9 mouse cellular contexts compared by ENCODE assay signal in the genomic region with DNA sequence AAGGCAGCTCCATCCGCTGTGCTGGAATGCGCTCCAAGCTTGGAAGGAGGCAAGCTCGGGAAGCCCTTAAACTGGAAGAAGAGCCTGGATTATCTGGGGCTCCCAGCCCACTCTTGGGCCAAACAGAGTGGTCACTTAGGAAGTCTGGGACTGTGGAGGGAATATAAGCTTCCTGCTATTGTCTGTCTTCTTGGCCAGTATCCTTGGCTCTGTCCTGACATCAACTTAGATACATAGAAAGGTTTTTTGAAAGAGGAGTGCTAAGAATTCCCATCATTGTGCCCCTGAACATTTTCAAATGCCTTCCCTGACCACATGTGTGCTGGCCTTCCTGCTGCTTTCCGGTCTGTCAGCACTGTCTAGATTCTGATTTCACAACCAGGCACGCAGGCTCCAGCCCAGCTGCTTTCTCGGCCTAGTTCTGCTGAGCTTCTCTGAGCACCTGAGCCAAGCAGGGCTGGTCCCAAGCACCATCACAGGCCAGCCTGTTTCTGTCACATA. TPM values are rescaled to one million over a fixed set of nuclear protein-coding genes. Genes with fewer than 3 reads are reported as not detected.
A peak's percentile ranks its signal among the peaks of the same experiment; 100 is the strongest.
DNase-seq lines count a peak whose midpoint lies in the region; ATAC-seq and TF ChIP-seq lines count a peak whose summit lies in the region.
"Had no signal": no experiment of that assay in that cellular context is flagged by ENCODE, and none has a peak within 500 bp of the region (broad histone marks: within the 10 kb centered on the region; RNA-seq: fewer than 3 reads in every experiment).

No protein-coding gene starts in this region.

- no peak overlapping the region for H3K4me2 ChIP-seq in forebrain, embryonic 11.5 days (ENCODE audit: low read depth, low read length, severe bottlenecking)
- no peak overlapping the region for H3K4me2 ChIP-seq in forebrain, embryonic 13.5 days
- peak overlapping the region; percentile 91 for H3K4me2 ChIP-seq in liver, embryonic 16.5 days (ENCODE audit: low read depth, low read length)

- H3K9ac ChIP-seq in forebrain, embryonic 11.5 days (ENCODE audit: low read length), result no peak overlapping the region
- no peak overlapping the region for H3K9ac ChIP-seq in forebrain, embryonic 13.5 days
- H3K9ac ChIP-seq in liver, embryonic 16.5 days (ENCODE audit: low read depth, low read length), result peak overlapping the region; percentile 32; the same call in 1 of the 2 replicates

- no peaks in the 10 kb centered on the region for H3K36me3 ChIP-seq in forebrain, embryonic 11.5 days (ENCODE audit: control insufficient read depth, insufficient read depth, low read length)
- H3K36me3 ChIP-seq in forebrain, embryonic 13.5 days (ENCODE audit: poor library complexity, severe bottlenecking), result no peaks in the 10 kb centered on the region
- no peaks in the 10 kb centered on the region for H3K36me3 ChIP-seq in thymus, adult 2 months (ENCODE audit: control insufficient read depth, insufficient read depth, low read length)
- H3K36me3 ChIP-seq in liver, embryonic 16.5 days (ENCODE audit: control insufficient read depth, insufficient read depth), result no peaks in the 10 kb centered on the region

- peaks cover 2% of the 10 kb centered on the region; the same call in 1 of the 2 replicates for H3K4me1 ChIP-seq in forebrain, embryonic 11.5 days (replicated peaks; ENCODE audit: control insufficient read depth, insufficient read depth, low read length)
- H3K4me1 ChIP-seq in forebrain, embryonic 13.5 days, result peaks cover 16% of the 10 kb centered on the region
- H3K4me1 ChIP-seq in thymus, adult 2 months (replicated peaks; ENCODE audit: control insufficient read depth, insufficient read depth, low read length), result peaks cover 38% of the 10 kb centered on the region
- peaks cover 33% of the 10 kb centered on the region for H3K4me1 ChIP-seq in liver, embryonic 16.5 days (ENCODE audit: control insufficient read depth, low read depth, low read length)

- H3K27ac ChIP-seq in forebrain, embryonic 11.5 days (ENCODE audit: low read depth, low read length), result no peak overlapping the region
- H3K27ac ChIP-seq in forebrain, embryonic 13.5 days, result no peak overlapping the region
- no peak overlapping the region for H3K27ac ChIP-seq in thymus, adult 2 months (ENCODE audit: control insufficient read depth, insufficient read depth, low read length)
- peak overlapping the region; percentile 60 for H3K27ac ChIP-seq in liver, embryonic 16.5 days (ENCODE audit: low read length)

- 83% methylated on average over 6 of the region's 6 CpGs for WGBS in forebrain, embryonic 11.5 days
- WGBS in forebrain, embryonic 13.5 days, result 83% methylated on average over 6 of the region's 6 CpGs
- WGBS in thymus, adult 2 months, result 79% methylated on average over 6 of the region's 6 CpGs
- 40% methylated on average over 6 of the region's 6 CpGs for WGBS in liver, embryonic 16.5 days (ENCODE audit: insufficient replicate concordance)

- H3K4me3 ChIP-seq in forebrain, embryonic 11.5 days (ENCODE audit: low read depth, low read length), result no peak overlapping the region
- no peak overlapping the region for H3K4me3 ChIP-seq in forebrain, embryonic 13.5 days
- no peak overlapping the region for H3K4me3 ChIP-seq in thymus, adult 2 months (ENCODE audit: control insufficient read depth, insufficient read depth, low read length)
- no peak overlapping the region for H3K4me3 ChIP-seq in liver, embryonic 16.5 days (ENCODE audit: low read depth, low read length)

- intact Hi-C loops in left cerebral cortex, postnatal 36 days (cut with DNase I), result loop anchor here (5.0 kb wide), 1 partner anchor 59 kb away; a partner anchor contains a TSS

- no peak for ATAC-seq in forebrain, embryonic 11.5 days (replicated peaks; ENCODE audit: low FRiP score)
- no peak for ATAC-seq in forebrain, embryonic 13.5 days
- no peak for ATAC-seq in liver, embryonic 16.5 days (ENCODE audit: low read depth)
- ATAC-seq in activated CD4-positive, CD25-positive, alpha-beta regulatory T cell, adult 4 months, result no peak

- DNase-seq in forebrain, embryonic 11.5 days (ENCODE audit: low spot score), result peak; percentile 28
- DNase-seq in thymus, postnatal 4 days, result peak; percentile 49
- DNase-seq in thymus, adult 2 months, result no peak
- DNase-seq in cerebellum, adult 11-12 months, result no peak
- DNase-seq in left cerebral cortex, postnatal 36 days (ENCODE audit: low spot score in 2 of 2), result no peak

- H3K27me3 ChIP-seq in forebrain, embryonic 11.5 days (ENCODE audit: control insufficient read depth, insufficient read depth, low read length), result peaks cover 10% of the 10 kb centered on the region; the same call in 1 of the 2 replicates
- H3K27me3 ChIP-seq in forebrain, embryonic 13.5 days, result peaks cover 45% of the 10 kb centered on the region
- H3K27me3 ChIP-seq in thymus, adult 2 months (ENCODE audit: control insufficient read depth, insufficient read depth, low read length), result no peaks in the 10 kb centered on the region
- H3K27me3 ChIP-seq in liver, embryonic 16.5 days (ENCODE audit: control insufficient read depth, insufficient read depth, low read depth, low read length), result peaks cover 5% of the 10 kb centered on the region; the same call in 1 of the 2 replicates

- no peaks in the 10 kb centered on the region for H3K9me3 ChIP-seq in forebrain, embryonic 11.5 days (ENCODE audit: control insufficient read depth, low read length)
- no peaks in the 10 kb centered on the region for H3K9me3 ChIP-seq in forebrain, embryonic 13.5 days (replicated peaks)
- no peaks in the 10 kb centered on the region for H3K9me3 ChIP-seq in liver, embryonic 16.5 days (replicated peaks; ENCODE audit: control insufficient read depth, low read length)

- no peak for TF ChIP-seq CTCF in thymus, adult 2 months (IDR thresholded peaks at IDR 0.05; ENCODE audit: borderline replicate concordance, control insufficient read depth, extremely low read depth, insufficient read depth, low read length, poor library complexity)

- no peak for TF ChIP-seq POLR2A in thymus, adult 2 months (IDR thresholded peaks at IDR 0.05; ENCODE audit: control insufficient read depth, extremely low read depth, insufficient read depth, low read length, poor library complexity)

RNA-seq across cellular contexts. Expression of a gene that starts 1.0 kb away (rescaled TPM):
- 2.9 and 4.1 TPM in 2 replicates for polyA plus RNA-seq in forebrain, embryonic 11.5 days (2014; fragmentation: Nextera tagmentation; extraction: Ambion mirVana)
- 1.8 and 2.0 TPM in 2 replicates for polyA plus RNA-seq in forebrain, embryonic 13.5 days (2015; fragmentation: Nextera tagmentation; extraction: Ambion mirVana)
- polyA plus RNA-seq in thymus, adult 2 months (2012; rRNA removed), result 141 and 189 TPM in 2 replicates
- 6.2 and 6.9 TPM in 2 replicates for polyA plus RNA-seq in liver, embryonic 16.5 days (2015; fragmentation: Nextera tagmentation; extraction: Ambion mirVana)
- 1 to 10 TPM; 5.7 to 5.9 TPM for total RNA-seq in left cerebral cortex, postnatal 36 days (2021)
- polyA plus RNA-seq in activated CD4-positive, CD25-positive, alpha-beta regulatory T cell, adult 4 months (2017; shearing (Covaris generic)), result 10 to 100 TPM; 67.8 to 77.8 TPM

RNA-seq across cellular contexts. Expression of a gene that starts 52.3 kb away (rescaled TPM):
- polyA plus RNA-seq in forebrain, embryonic 11.5 days (2014; fragmentation: Nextera tagmentation; extraction: Ambion mirVana), result 0.20 and 0.36 TPM in 2 replicates
- 0.24 and 0.26 TPM in 2 replicates for polyA plus RNA-seq in forebrain, embryonic 13.5 days (2015; fragmentation: Nextera tagmentation; extraction: Ambion mirVana)
- polyA plus RNA-seq in thymus, adult 2 months (2012; rRNA removed), result 177 and 188 TPM in 2 replicates
- 0.68 and 1.0 TPM in 2 replicates for polyA plus RNA-seq in liver, embryonic 16.5 days (2015; fragmentation: Nextera tagmentation; extraction: Ambion mirVana)
- total RNA-seq in left cerebral cortex, postnatal 36 days (2021), result 1 to 10 TPM; 1.5 to 1.6 TPM
- 10 to 100 TPM; 53.6 to 63.4 TPM for polyA plus RNA-seq in activated CD4-positive, CD25-positive, alpha-beta regulatory T cell, adult 4 months (2017; shearing (Covaris generic))
- polyA plus RNA-seq: neural tube, embryonic 14.5 days had no signal

RNA-seq across cellular contexts. Expression of a gene that starts 59.5 kb away (rescaled TPM):
- 115 and 116 TPM in 2 replicates for polyA plus RNA-seq in forebrain, embryonic 11.5 days (2014; fragmentation: Nextera tagmentation; extraction: Ambion mirVana)
- 137 TPM in 2 replicates for polyA plus RNA-seq in forebrain, embryonic 13.5 days (2015; fragmentation: Nextera tagmentation; extraction: Ambion mirVana)
- polyA plus RNA-seq in thymus, adult 2 months (2012; rRNA removed), result 93.7 and 111 TPM in 2 replicates
- 64.6 and 70.3 TPM in 2 replicates for polyA plus RNA-seq in liver, embryonic 16.5 days (2015; fragmentation: Nextera tagmentation; extraction: Ambion mirVana)
- total RNA-seq in left cerebral cortex, postnatal 36 days (2021), result 10 to 100 TPM; 13.2 to 15.0 TPM
- polyA plus RNA-seq in activated CD4-positive, CD25-positive, alpha-beta regulatory T cell, adult 4 months (2017; shearing (Covaris generic)), result 100 to 1,000 TPM; 115 to 134 TPM

Comparison
In these comparisons a context has a peak if more than half of its experiments do, and no peak if none do; other contexts are left out.
1. DNase-seq: peak in forebrain, embryonic 11.5 days (single experiment) and thymus, postnatal 4 days (single experiment); none in thymus, adult 2 months (single experiment), cerebellum, adult 11-12 months (single experiment) and left cerebral cortex, postnatal 36 days (0 of 2).
2. RNA of a gene that starts 52.3 kb away (polyA plus RNA-seq): 177 to 188 TPM in thymus, adult 2 months and 53.6 to 63.4 TPM in activated CD4-positive, CD25-positive, alpha-beta regulatory T cell, adult 4 months; 0.68 to 1.0 TPM in liver, embryonic 16.5 days, 0.24 to 0.26 TPM in forebrain, embryonic 13.5 days and 0.20 to 0.36 TPM in forebrain, embryonic 11.5 days; every median in the first group is over 10 times any median in the second.